Mouse (Mus musculus) brain, adult 2 months (tissue): ENCODE measurements around the gene Dhx37.
"Not testable (repeated sequence)": the region's sequence is repeated elsewhere in the genome, so short reads cannot be mapped to it uniquely, and the experiment has no call there.

Source experiments
- DNase-seq: peaks from one replicate; pipeline ENCODE4 v3.0.0; 2011; ENCODE audit warnings: low read depth, low spot score

Dhx37 gene

DNA sequence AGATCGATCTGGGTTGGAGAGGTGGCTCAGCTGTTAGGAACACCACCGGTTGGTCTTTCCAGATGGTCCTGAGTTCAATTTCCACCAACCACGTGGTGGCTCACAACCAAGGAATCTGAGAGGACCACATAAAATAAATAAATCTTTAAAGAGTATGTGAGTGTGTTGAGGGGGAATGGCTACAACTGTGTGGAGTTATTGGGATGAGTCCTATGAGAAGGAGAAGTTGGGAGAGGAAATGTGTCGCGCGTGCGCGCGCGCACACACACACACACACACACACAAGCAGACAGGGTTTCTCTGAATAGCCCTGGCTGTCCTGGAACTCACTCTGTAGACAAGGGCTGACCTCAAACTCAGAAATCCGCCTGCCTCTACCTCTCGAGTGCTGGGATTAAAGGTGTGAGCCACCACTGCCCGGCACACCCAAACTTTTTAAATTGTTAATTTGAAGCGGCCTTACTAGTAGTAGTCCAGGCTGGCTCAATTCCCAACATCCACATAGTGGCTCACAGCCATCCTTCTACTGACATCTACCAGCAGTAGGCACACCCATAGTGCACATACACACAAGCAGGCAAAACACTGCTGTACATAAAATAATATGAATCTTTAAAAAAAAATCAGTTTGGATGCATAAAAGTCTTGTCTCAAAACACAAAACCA is 25.9 kb downstream of the Dhx37 start:
- DNase-seq = no peak

DNA sequence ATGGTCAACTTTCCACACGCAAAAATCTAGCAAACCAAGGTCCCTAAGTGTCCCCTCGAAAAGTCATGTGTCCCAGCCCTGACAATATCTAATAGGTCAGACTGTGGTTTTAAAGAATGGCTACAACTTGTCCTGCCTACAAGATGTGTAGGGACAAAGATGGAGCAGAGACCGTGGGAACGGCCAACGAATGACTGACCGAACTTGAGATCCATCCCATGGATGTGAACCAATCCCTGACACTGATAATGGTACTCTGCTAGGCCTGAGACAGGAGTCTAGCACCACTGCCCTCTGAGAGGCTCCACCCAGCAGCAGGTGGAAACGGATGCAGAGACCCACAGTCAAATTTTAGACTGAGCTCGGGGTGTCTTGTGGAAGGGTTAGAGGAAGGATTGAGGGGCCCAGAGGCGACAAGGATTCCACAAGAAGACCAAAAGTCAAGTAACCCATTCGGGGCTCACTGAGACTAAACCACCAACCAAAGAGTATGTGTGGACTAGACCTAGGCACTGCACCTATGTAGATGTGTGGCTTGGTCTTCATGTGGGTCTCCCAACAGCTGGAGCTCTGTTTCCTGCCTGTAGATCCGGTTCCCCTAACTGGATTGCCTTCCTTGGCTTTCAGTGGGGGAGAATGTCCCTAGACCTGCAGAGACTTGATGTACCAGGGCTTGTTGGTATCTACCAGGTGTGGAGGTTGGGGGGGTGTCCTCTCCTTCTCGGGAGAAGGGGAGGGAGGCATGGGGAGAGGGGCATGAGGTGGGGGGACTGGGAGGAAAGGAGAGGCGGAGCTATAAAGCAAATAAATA is 26.7 kb downstream of the Dhx37 start:
- DNase-seq = no peak

DNA sequence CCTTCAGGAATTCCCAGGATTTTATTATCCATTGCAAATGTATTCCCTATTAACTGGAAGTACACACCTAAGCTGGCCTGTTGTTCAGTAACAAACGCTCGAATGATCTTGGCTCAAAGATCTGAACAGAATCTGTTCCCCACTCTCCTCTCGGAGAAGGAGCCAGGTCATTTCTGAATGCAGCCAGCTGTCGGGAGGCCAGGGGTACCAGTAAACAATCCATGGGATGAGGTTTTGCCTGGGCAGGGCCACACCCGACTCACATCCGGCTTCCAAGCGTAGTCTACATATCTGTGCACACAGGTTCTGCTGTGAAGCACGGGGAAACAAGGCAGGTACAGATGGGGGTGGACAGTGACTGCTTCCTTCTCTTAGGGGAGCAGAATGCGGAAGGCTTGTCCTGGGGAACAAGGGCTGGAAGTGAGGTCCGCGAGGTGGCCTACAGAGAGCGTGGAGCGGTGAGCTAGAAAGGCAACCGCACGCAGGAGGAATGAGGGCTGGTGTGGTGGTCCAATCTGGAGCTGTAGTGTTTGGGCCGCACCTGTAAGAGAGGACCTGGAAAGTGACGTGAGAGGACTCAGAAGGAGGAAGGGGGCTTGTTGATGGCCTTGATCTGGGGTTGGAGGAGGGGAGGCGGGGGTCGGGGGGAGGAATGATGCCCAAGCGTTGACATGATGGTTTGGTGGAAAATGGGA is 27.5 kb downstream of the Dhx37 start:
- DNase-seq = peak; percentile 74

DNA sequence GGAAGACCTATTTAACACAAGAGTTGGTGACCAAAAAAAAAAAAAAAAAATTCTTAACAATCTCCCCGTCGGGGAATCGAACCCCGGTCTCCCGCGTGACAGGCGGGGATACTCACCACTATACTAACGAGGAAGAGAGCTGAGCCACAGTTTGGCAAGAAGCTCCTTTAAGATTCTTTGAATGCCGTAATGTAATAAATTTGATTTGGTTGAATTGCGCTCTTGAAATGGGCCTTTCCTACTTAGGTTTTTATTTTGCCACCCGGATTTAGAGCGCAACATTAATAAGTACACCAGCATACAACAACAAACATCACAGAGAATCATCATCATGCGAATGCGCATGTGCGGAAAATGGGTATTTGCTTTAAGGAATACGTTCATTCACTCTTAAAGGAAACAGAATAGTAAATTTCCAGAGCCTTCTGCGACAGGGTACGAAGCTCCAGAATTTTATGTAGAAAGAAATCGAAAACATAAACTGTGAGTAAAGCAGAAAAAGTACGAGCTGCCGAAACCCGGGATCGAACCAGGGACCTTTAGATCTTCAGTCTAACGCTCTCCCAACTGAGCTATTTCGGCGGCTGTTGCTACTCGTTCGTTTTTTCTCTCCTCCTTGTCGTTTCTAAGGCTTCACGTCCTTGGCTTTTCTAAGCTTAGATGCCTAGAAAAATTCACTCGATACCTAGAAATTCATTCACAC is 28.2 kb downstream of the Dhx37 start:
- DNase-seq = peak; percentile 92

DNA sequence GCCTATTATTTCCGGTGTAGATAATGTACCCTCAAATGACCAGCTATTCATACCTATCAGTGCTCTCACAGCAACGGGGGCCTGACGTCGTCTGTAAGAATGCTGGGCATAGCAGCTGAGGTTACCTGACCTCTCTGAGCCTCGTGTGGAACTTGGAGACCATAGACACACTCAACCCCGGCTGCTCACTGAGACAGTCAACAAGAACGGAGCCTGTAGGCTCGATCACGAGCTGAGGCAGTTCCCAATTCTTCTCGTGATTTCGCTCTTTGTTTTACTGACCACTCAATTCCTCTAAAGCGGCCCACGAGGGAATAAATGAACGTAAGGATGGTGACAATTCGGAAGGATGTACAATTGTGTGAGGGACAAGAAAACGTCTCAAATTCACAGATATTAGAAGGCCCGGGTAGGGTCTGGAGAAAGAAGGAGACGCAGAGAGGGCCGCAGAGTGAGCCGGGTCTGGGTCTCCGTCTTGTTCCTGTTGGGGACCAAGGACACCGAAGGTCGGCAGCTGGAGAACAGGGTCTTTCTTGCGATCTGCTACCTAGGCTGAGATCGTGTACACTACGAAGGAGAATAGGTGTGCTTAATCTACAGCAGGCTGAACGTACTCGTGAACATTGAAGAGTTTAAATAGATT is 28.9 kb downstream of the Dhx37 start:
- DNase-seq = peak; percentile 76

DNA sequence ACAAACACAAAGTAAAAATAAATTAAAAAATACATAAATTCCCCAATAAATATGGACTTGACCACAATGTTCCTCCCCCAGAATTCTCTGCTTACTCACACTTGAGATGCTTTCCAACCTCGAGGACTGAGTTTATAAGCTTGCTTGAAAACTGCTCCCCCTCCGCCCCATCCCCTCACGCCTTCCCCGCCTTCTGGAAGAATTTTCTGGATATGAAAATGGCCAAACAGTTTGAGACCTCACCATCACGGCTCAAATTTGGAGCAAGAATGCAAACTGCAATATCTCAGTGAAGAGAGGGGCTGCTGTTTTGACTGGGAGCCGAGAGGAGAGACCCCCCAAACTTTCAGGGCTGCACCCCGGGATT is 29.4 kb downstream of the Dhx37 start:
- DNase-seq = no peak

DNA sequence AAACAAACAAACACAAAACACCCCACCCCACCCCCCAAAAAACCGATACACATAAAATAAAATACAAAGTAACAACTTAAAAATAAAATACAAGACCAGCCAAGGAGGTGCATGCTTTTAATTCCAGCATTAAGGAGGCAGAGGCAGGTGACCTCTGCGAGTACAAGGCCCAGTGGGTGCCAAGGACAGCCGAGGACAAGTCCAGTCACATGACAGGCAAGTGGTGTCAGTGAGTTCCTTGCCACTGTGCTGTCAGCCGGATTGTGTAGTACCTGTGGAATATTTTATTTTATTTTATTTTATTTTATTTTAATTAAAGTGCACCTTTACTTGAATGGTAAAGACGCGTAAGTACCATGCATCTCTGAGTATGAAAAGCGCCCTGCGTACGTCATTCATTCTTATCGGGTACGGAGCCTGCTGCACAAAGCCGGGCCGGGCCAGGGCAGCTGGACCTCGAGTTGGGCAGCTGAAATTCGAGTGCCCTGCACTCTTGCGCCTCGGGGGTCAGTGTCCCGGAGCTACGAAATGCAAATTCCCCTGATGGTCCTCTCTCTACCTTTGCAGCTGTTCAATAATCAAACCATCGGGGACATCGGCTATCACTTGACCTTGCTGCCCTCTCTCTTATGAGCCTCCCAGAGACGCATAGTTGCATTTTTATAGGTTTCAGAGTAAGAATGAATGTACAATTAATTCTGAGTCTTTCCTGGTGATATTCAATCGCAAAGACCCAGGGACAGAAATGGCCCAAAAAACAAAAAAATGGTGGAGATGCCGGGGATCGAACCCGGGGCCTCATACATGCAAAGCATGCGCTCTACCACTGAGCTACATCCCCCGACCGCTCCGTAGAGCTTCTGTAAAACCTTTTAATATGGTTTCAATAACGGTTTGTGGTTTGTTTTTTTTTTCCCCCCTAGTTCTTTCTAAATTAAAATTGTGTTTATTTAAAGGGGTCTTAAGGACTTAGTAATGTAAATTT is 30.1 kb downstream of the Dhx37 start:
- DNase-seq = peak; percentile 67

DNA sequence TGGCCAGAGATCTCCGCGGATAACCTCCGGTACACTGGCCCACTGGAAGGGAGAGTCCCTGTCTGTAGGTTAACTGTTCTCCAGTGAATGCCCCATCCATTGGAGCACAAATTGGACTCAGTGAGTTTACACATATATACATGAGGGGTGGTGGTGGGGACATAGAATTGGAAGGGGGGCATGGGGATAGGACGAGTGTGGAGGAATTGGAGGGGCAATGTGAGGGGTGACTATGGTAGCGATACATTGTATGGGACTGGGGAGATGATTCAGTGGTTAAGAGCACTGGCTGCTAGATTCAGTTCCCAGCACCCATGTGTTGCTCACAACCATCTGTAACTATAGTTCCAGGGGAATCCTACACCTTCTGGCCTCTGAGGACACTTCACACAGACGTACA is 30.9 kb downstream of the Dhx37 start:
- no peak for DNase-seq

DNA sequence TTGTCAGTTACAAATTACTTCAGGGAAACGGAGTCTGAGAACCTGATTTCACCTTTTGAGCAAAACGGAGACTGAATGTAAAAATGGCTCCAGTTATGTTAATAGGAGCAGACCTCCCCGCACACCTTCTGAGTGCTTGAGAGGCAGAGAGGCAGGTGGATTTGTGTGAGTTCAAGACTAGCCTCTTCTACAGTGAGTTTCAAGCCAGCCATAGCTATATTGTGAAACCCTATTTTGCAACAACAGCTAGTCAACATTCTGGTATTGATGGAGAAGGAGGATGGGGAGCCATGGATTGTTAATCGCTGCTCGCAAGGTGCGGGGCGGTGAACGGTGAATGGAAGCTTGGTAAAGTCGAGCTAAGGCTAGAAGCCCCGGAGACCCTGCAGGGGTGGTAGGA is 31.4 kb downstream of the Dhx37 start:
- no peak for DNase-seq

DNA sequence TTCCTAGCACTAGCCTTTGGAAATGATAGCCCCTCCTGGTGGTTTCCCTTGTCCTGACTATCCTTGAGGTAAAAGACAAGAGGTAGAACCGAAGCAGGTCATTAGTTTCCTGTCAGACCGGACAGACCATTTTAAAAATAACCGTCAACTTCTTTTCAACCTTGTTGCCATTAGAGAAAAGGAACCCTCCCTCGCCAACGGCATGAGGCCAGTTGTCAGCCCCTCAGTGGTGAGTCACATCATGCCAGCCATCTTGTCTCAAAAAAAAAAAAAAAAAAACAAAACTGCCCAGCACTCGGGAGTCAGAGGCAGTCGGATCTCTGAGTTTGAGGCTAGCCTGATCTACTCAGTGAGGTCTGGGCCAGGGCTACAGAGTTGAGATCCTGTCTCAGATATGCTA is 33.0 kb downstream of the Dhx37 start:
- no peak for DNase-seq

DNA sequence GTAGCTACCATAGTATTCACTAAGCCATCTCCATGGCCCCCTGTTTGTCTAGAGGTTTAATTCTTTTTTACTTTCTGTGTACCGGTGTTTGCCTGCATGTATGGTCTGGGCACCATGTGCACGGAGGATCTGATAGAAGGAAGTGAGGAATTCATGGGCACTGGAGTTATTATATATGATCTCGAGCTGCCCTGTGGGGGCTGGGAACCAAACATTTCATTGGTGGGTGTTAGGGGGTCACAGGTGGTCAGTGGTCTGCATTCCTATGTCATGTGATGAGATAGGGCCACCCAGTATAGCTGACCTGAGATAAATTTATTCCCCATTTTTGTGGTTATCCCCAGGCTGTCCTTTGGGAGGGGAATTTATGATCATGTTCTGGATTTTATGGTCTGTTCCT is 38.9 kb downstream of the Dhx37 start:
- no peak for DNase-seq

DNA sequence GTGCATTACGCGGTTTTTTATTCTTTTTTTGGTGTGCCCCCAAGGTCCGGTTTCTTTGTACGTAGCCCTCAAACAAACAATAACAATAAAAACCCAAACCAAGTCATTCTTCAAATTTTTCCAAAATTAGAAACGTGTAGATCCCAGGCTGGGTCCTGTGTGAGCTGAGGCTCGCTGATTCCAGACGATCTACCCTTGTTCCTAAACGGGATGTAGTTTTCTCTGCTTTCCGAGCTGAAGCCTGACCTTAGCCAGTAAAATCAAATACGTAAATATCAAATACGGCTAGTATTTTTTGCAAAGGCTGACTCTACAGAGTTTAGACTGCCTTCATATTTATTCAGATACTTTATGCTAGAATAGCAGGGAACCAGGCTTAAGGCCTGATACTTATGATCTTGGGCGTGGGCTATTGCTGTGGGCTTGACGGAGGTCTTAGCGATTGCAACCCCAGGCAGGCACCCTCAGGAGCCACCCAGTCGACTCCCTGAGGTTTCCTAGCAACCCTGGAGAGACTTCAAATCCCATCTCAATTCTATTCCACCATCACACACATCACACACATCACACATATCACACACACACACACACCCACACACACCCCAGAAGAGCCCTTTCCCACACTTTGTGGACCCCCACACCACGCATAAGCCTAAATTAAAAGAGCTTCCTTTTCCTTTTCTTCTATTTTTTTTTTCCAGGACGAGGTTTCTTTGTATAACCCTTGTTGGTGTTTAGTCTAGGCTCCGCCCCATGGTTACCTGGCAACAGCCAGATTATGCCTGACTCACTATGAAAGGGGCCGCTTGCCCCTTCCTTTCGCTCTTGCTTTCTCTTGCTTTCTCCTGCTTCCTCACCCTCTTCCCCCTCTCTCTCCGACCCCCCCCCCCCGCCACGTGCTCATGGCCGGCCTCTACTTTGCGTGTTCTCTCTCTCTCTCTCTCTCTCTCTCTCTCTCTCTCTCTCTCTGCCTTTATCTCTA is 40.0 kb downstream of the Dhx37 start:
- peak; percentile 90 for DNase-seq

DNA sequence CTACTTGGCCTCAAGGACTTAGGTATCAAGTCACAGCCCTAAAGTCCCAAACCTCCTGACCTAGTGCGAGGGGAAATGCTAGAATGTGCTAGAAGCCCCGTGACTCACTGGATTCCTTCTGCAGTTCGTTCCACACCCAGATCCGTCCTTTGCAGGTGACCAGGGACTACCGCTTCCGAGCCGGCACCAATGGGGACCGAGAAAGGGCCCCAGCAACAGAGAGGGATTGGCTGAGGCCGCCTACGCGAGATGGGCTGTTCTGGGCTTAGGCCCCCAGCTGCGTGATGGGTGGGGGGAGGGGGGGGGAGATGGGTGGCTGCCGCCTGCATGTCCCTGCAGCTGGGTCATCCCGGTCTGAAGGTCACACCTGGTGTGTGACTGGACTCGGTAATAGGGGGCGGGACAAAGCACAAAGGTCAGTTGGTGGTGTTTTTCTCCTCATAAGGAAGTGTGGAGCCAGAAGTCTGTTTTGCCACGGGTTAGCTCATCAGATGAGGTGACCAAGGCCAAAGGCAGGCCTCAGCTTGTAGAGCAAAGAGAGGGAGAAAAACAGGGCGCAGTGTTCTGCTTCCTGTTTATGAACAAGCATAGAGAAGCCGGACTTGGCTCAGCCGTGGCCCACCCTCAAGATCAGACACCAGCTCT is 40.8 kb downstream of the Dhx37 start:
- peak; percentile 99 for DNase-seq

DNA sequence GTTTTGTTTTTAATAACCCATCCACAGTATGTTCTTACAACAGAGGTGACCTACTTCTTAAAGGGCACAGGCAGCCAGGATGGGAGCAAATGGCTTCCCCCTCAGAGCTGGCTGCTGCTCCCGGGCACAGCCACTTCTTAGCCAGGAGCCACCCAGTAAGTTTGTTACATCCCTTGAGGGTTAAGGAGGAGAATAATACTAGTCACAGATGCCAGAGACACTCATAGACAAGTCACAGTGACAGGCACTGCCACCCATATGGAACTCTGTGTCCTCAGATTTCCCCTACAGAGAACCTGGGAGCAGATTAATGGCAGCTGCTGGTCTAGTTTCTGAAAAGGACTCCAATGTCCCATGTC is 41.3 kb downstream of the Dhx37 start:
- no peak for DNase-seq

DNA sequence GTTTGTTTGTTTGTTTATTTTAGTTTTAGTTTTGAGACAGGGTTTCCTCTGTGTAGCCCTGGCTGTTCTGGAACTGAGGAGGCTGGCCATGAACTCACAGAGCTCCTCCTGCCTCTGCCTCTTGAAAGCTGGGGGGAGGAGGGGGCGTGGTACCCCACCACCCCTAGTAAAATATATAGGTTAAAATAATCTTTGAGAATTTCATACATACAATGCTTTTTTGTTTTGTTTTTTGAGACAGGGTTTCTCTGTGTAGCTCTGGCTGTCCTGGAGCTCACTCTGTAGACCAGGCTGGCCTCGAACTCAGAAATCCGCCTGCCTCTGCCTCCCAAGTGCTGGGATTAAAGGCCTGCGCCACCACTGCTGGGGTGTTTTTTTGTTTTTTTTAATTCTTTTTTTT is 41.7 kb downstream of the Dhx37 start:
- not testable (repeated sequence) for DNase-seq

DNA sequence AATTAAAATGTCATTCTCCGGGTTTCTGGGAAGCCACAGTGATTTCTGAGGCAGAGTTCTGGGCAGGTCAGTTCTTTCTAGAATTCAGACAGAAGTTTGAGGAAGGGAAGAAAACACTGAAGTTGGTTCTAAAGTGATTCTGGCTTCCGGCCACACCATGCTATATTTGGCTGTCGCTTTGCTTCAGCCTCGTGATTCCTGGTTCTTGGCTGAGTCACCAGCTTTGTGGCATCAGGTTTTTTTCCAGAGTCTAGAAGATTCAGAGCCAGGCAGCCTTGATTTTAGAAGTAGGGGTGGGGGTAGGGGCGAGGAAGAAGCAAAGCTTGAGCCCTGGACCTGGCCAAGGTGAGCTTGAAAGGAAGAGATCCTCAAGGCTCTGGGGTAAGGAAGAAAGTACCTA is 42.3 kb downstream of the Dhx37 start:
- DNase-seq = peak; percentile 97

DNA sequence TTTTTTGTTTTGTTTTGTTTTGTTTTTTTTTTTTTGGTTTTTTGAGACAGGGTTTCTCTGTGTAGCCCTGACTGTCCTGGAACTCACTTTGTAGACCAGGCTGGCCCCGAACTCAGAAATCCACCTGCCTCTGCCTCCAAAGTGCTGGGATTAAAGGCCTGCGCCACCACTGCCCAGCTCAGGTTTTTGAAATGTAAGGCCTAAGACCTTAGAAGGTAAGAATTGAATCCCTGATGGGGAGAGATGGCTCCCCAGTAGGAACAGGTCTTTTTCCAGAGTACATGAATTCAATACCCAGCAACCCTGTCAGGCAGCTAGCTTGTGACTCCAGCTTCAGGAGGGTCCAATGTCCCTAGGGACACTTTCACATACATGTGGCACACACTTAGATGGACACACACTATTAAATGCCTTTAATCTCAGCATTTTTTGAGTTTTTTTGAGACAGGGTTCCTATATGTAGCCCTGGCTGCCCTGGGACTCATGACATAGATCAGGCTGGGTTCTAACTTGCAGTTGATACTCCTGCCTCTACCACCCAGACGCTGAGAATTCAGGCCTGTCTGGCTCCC is 42.9 kb downstream of the Dhx37 start:
- no peak for DNase-seq
